Mouse (Mus musculus) telencephalon, adult 2 months (tissue): Measurements from ENCODE around the gene Akr1a1.

Experiments used
- DNase-seq: peaks from one replicate; pipeline ENCODE4 v3.0.0-alpha.2; 2011; ENCODE audit warnings: low read depth, low spot score

Gene Akr1a1

DNA sequence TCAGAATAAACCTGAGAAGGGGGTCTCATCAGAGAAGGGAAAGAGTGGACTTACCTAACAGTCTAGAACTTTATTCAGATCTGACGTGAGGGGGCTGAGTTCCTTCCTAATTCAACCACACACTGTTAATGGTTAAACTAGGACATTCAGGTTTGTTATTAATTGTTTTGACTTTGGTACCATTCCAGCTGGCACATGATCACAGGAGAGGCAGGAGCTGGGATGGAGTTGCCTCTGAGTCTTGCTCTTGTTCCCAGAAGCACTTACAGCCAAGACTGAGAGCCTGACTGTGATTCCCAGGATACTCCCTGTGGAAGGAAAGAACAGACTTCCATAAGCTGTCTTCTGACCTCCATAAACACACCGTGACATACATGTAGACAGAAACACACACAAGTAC lies 8.0 kb upstream of the Akr1a1 start:
- no peak for DNase-seq

DNA sequence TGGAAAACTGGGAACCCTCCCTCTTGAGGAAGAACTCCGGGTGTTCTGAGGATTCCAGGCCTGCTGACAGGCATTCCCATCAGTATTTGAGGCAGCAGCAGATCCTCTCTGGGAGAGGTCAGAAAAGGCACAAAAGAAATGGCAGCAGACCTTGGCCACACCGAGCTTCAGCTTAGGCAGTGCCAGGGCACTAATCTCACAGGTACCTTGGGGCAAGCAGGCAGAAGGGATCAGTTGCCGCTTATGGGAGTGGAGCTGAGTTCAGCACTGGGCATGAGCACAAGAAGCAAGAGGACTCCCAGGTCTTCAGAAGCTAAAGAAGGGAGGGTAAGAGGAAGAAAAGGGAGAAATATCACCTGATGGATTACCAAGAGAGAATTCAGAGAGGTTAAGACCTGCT lies 6.5 kb upstream of the Akr1a1 start:
- DNase-seq: no peak

DNA sequence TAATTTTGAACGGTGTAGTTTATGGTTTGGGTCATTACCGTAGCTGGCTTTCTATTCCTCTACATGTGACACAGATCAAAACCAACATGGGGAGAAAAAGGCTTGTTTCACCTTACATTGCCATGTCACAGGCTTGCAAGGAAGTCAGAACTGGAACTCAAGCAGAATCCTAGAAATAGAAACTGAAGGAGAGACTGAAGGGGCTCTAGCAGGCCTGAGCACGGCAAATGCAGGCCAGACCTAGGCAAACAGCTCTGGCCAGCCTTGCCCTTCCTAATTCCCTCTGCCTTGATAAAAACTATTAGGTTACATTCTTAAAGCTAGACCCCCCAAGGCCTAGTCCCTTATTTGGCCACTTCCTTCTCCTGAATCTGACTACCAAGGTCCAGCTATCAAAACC lies 4.2 kb upstream of the Akr1a1 start:
- DNase-seq: no peak

DNA sequence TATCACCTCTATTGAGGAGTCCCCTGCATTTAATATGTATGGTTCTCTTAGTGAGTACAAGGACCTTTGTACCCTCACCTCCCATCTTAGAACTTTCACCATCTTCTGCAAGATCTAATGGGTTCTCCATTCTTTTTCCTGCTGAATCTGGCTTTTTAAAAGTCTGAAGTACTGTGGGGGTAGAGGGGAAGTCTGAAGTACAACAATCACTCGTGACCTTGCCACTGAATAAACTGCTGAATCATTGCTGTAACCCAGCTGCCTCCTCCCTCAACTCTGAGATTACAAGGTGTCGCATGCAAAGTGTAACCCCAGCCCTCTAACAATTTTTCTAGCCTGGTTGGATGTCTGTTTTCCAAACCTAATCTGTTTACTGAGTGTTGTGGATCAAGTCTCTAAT lies 3.6 kb upstream of the Akr1a1 start:
- no peak for DNase-seq

DNA sequence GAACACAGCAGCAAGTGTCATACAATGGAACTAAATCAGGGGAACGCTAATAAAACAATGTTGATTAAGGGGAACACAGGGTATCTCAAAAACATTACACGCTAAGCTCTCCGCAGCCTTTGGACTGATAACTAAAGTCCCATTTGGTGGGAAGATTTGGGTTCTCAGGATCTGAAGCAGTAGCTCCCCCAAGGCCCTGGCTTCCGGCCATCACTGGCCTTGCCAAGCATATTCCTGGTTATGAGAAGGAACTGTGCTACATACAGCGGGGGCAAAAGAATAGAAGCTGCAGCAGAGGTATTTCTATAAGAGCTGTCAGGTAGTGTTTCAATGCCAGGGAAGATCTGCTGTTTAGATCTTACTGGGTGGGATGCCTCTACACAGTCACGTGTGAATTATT lies 1.7 kb upstream of the Akr1a1 start:
- DNase-seq: no peak

DNA sequence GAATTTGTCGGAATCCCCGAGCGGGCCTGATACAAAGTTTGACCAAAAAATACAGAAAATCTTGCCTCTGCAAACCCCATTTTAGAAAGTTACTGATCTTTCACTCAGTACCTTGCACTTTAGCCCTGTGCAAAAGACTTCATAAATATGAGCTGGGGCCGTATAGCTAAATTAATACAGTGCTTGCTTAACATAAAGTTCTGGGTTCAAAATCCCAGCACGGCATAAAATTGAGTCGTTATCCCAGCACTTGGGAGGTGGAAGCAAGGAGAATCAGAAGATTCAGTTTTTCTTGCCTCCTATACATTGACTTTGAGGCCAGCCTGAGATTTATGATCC lies 286 bp upstream of the Akr1a1 start:
- DNase-seq: no peak

DNA sequence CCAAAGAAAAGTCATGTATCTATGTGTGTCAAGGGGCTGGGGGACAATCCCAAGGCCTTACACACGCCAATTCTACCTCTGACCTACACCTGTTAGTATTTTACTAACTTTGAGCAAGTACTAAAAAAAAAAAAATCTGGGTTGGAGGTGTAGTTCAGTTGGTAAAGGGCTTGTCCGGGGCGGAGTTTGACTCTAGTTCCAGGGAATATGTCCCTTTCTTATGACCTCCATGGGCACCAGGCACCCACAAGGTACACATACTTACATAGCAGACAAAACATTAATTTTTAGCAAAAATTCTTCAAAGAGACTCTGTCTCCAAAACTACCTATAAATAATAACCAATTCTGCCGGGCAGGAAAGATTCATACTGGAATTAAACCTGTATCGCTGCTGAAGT lies 1.1 kb downstream of the Akr1a1 start:
- no peak for DNase-seq

DNA sequence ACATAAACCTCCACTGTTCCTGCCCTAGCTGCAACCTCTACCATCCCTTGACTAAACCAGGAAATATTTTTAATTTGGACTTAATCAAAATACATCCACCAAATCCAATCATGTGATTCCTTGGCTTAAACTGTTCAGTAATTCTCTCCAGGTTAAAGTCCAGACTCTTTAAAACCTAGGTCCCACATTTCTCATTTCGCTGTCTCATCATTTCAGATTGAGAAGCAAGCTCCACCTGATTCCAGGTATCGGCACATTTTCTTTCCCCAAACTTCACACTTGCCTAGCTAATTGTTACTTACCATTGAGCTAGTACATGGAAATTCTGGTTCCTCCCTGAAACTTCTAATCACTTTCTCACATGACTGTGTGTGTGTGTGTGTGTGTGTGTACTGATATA lies 2.1 kb downstream of the Akr1a1 start:
- no peak for DNase-seq

DNA sequence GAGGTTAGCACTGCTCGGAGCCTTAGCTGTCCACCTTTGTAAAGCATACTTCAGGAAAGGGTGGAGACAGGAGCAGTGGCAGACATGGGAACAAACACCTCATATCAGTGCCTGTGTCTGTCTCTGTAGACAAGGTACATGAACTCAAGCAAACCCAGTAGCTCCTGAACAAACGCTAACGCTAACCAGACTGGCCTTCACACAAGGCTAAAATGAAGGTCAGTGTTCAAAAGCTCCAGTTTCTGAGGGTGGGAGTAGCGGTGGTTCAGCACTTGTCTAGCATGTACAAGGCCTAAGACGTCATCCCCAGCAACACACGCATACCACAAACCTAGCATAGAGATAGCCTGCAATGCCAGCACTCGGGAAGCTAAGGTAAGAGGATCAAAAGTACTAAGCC lies 5.9 kb downstream of the Akr1a1 start:
- DNase-seq: no peak

DNA sequence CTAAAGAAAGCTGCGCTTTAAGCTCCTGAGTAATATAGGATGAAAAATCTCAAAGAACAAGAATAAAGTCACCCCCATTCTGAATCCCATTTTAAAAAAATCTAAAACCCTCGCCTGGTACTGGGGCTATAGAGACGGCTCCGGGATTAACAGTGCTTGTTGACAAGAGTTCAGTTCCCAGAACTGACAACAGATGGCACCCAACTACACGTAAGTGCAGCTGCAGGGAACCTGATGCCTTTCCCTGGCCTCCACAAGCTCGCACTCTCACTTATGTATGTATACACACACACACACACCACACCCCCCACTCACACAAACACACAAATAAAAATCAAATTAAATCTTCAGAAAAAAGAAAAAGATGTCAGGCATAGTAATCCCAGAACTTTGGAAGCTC lies 7.2 kb downstream of the Akr1a1 start:
- no peak for DNase-seq

DNA sequence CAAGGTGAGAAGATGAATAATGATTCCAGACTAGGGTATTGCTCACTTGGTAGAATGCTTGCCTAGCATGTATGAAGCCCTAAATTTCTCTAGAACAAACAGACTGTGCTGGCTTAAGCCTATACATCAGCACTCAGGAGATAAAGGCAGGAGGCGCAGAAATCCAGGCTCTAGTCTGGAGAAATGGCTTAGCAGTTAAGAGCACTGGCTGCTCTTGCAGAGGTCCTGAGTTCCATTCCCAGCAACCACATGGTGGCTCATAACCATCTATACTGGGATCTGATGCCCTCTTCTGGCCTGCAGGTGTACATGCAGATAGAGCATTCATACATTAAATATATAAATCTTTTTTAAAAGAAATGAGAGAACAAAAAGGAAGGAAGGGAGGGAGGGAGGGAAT lies 9.4 kb downstream of the Akr1a1 start:
- DNase-seq: no peak

DNA sequence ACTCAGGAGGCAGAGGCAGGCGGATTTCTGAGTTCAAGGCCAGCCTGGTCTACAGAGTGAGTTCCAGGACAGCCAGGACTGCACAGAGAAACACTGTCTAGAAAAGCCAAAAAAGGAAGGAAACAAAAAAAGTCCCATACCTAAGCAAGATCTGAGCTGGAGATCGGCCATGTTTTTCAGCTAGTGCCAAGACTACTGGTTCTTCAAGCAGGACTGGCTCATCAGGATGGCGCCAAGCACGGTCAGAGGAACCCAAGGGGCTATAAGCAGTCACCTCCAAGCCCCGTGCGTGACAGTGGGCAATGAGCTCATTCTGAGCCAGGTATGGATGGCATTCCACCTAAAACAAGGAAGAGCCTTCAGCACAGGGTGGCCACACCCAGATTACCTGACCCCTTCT lies 12.7 kb downstream of the Akr1a1 start:
- DNase-seq: no peak

DNA sequence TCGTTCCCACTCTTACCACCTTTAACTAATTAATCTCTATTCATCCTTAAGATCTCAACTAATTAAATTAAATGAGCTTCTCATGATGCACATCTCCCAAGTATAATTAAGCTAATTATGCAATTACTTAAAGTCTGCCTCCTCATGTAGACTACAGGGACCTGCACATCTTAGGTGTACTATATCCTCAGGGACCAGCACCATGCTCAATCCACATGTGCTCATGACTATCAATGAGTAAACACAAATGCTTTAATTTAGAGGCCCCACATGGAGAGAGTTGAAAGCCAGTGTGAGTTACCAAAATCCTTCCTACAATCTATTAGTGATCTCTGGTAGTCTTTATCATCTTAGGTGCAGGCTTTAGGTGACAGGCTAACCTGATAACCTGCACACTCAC lies 16.3 kb downstream of the Akr1a1 start:
- no peak for DNase-seq

DNA sequence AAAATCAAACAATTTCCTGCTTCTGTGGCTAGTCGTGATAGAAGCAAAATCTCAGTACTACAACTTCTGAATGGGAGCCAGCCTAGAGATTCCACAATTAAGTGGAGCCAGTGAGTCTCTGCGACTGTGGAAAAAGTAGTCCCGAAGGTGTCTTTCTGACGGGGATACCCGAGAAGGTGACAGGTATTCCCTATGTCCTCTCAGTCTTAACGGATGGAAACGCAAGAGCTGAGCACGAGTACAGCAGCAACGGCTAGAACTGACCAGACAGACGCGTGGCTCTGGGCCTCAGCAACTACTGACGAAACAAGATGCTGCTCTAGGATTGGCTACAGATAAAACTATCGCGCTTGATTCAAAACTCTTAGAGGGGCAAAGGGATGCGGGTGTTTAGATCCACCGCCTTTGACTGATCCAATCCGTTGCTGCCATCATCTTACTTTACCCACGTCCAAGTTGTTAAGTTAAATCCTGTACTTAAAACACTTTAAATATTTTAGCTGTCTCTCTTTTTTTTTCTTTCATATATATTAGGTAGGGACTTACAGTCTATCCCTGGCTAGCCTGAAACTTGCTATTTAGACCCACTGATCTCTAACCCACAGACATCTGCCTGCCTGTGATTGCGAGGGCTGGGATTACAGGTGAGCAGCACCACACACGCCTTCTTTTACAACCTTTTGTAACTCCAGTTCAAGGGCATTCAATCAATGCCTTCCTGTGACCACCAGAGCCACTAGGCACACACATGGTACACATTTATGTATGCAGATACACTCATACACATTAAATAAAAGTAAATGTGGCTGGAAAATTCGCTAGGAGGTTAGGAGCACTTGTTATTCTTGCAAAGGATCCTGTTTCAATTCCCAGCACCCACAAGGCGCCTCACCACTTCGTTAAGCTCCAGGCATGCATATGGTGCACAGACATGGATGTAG lies 23.5 kb downstream of the Akr1a1 start, which contains the start of gene Nasp:
TSS of gene Nasp (minus strand) at position 220 of the 941 bp plus-strand sequence.
- peak; percentile 84 for DNase-seq

DNA sequence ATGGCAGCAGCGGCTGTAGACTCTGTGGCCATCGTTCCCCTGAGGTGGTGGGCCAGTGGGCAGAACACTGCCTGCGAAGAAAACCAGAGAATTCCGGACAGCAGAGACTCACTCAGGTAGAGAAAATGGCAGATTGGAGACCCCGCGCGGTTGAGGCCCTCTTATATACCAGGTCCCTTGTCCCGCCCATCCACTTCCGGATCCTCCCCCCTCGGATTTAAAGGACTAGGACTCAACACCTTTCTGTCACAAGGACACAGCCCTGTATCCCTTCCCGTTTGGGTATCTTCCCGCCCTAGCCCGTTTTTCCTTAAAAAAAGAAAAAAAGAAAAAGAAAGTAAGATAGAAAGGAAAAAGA lies 24.1 kb downstream of the Akr1a1 start:
- peak; percentile 84 for DNase-seq

DNA sequence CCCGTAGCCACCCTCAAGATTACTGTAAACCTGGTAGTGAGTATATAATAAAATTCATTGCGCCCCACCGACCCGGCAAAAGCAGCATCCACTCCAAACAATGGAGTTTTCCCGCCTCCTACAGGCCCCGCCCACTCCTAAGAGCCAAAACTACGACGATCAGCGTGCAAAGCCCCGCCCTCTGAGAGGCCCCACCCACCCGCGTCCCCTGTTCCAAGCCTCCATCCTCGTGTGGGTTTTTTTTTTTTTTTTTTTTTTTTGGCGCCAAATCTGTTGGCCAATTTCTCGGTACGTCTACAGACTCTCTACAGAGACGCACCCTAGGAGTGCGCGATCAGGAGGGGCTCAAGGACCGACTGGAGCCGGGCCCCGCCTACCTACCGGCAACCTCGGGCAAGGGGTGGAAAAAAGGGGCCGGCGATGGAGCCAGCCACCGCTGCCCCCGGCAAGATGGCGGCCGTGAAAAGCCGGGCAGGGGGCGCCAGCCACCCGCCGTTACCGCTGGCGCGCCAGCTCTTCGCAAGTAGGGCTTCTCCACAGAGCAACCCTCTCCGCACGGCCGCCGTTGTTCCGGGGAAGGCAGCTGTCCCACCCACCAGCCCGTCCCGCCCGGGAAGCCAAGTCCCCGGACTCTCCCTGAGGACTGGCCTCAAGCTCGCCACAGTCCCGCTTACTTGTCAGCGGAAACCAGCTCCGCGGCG lies 24.7 kb downstream of the Akr1a1 start:
- DNase-seq: peak; percentile 39

DNA sequence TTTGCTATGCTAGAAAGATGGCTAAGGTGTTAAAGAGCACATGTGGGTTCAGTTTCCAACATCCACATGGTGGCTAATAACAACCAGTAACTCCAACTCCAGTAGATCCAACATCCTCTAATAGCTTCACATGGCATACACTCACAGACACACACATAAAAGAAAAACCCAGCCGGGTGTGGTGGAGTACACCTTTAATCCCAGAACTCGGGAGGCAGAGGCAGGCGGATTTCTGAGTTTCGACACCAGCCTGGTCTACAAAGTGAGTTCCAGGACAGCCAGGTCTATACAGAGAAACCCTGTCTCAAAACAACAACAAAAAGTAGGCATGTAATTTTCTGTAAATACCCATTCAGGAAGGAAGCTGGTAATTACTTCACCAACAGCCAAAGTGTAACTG lies 26.6 kb downstream of the Akr1a1 start:
- DNase-seq: no peak

DNA sequence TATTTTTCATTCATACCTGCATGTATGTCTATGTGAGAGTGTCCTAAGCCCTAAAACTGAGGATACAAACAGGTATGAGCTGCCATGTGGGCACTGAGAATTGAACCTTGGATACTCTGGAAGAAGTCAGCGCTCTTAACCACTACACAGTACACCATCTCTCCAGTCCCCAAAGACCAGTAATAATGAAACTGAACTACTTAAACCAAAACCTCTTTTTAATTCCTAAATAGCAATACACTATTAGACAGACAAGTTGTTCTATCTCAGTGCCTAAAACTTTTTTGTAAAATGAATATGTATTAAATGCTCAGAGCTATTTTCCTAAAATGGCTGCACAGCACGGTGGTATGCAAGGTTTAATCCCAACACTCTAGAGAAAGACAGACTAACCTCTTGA lies 36.2 kb downstream of the Akr1a1 start:
- DNase-seq: no peak

DNA sequence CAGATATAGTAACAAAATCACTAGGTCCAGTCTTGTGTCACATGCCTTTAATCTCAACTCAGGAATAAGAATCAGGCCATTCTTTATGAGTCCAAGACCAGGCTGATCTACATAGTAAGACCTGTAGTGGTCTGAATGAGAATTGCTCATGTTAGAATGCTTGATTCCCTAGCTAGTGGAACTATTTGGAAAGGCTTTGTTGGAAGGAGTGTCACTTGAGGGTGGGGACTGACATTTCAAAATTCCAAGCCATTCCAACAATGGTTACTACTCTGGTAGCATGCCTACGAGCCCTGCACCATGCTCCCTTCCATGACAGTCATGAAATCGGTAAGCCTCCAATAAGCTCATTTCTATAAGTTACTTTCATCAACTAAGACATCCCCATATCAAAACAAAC lies 38.9 kb downstream of the Akr1a1 start:
- no peak for DNase-seq

DNA sequence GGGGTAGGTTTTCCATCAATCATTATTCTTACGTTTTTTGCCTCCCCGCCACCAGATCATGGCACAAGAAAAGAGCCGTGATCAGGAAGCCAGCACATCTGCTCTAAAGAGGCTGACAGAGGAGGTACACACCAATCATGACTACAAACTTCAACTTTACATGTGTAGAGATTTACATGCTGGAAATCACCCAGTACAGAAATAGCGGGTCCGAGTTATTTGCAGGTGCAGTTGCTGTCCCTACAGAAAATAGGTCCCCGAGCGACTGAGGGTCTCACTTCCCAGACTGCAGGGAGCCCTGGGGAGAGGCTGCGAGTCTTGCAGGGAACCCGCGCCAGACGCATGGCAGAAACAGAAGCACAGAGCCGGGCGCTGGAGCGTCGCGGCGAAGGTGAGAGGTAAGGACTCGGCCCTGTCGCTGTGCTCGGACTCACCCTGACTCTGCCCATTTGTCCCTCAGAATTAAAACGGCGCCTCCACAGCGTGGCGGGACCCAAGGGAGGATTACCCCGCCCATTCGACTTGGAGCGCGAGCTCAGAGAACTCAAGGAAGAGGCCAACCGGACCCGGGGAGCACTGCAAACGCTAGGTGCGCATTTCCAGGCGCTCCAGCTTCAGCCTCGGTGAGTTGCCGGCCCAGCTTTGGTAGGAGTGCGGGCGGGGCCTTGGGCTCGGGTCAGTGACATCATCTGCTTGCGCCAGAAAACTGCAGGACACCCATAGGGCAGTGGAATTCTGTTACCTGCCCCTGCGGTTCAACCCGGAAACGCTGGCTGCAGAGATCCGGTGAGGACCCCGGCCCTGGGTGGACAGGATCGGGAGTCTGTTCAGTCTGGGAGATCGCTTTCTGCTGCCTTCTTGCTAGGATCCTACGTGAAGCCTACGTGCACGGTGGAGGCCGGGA lies 54.2 kb downstream of the Akr1a1 start:
- DNase-seq: peak; percentile 93

DNA sequence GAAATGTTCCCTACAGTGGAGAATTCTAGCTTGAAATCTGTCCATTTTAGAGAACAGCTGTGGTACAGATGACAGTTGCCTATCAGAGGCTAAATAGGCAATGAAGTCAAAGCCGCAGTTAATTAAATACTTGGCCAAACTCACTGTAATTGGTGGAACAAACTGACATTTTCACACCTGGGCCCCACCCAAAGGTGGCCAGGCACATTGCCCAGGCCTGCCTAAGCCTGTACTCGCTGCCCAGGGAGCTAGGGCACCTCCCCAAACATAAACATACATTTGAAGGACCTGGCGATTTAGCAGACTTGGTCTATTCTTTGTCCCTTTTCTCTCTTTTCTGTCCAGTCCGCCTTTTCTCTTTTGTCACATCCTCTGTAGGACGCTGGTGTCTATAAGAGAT lies 55.1 kb downstream of the Akr1a1 start, which contains the start of gene Ccdc17:
TSS of gene Ccdc17 (plus strand) at position 276 of the 400 bp plus-strand sequence.
- no peak for DNase-seq

DNA sequence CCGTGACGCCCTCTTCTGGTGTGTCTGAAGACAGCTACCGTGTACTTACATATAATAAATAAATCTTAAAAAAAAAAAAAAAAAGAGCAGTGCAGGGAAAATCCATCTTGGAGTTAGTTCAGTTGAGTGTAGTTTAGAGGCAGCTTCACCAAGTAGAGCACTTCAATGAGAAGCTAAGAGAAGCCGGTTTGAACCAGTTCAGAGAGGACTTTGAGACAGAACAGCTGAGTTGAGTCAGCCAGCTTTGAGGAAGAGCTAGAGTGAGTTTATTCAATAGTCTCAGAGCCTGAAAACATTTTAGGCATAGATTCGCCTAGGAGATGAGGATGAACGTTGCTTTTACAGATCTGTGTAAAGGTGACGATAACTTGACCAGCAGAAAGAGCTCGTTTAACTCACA lies 55.7 kb downstream of the Akr1a1 start:
- no peak for DNase-seq
